Mouse (Mus musculus): Measurements from ENCODE around the gene Slc6a9.
A peak's percentile ranks its signal among the peaks of the same experiment; 100 is the strongest.

Gene Slc6a9

GRCm38 (mm10) chr4:117914031-117914430 lies 79.7 kb downstream of the Slc6a9 start:
- no peak for DNase-seq

GRCm38 (mm10) chr4:117914591-117915442 lies 80.5 kb downstream of the Slc6a9 start, which contains the start of gene Ipo13:
Gene Ipo13 (minus strand): TSS chr4:117914999.
- peak; percentile 92 to 94 for DNase-seq

GRCm38 (mm10) chr4:117915489-117916105 lies 81.3 kb downstream of the Slc6a9 start:
- no peak for DNase-seq

- DNase-seq: no peak
These were observed 82.1 kb downstream of the Slc6a9 start for GRCm38 (mm10) chr4:117916386-117916785.

- DNase-seq: no peak
These were observed 83.1 kb downstream of the Slc6a9 start for GRCm38 (mm10) chr4:117917402-117917801.

GRCm38 (mm10) chr4:117917847-117918246 lies 83.5 kb downstream of the Slc6a9 start:
- DNase-seq: no peak

- no peak for DNase-seq
These were observed 84.0 kb downstream of the Slc6a9 start for GRCm38 (mm10) chr4:117918261-117918660.

- no peak for DNase-seq
These were observed 84.5 kb downstream of the Slc6a9 start for GRCm38 (mm10) chr4:117918762-117919161.

GRCm38 (mm10) chr4:117921358-117921757 lies 87.1 kb downstream of the Slc6a9 start:
- no peak for DNase-seq

- no peak for DNase-seq
These were observed 89.1 kb downstream of the Slc6a9 start for GRCm38 (mm10) chr4:117923450-117923849.

All from lung, adult 18-20 months (tissue).